Mouse (Mus musculus) spleen, adult 2 months (tissue): Measurements from ENCODE around the gene Itga3.

ENCODE experiments used
- CTCF ChIP-seq: fragments of 200-500 bp; IDR thresholded peaks from 2 replicates; pipeline ENCODE4 v1.5.1; 2011; ENCODE audit warnings: mild to moderate bottlenecking, inconsistent platforms; ENCODE audit not compliant: insufficient read depth, insufficient read length, insufficient replicate concordance; ENCODE audit errors: extremely low read depth
- POLR2A ChIP-seq: fragments of 200-500 bp; IDR thresholded peaks from 2 replicates; pipeline ENCODE4 v1.6.1; 2011; ENCODE audit warnings: low read depth, low read length, inconsistent platforms

GRCm38 (mm10) chr11:95022237-95022992, 54.2 kb downstream of the Itga3 start:
- TF ChIP-seq POLR2A: no peak
- TF ChIP-seq CTCF: peak; percentile 21; the same call in 1 of the 2 replicates
